Mouse (Mus musculus): ENCODE measurements around the gene Mipep.

DNA sequence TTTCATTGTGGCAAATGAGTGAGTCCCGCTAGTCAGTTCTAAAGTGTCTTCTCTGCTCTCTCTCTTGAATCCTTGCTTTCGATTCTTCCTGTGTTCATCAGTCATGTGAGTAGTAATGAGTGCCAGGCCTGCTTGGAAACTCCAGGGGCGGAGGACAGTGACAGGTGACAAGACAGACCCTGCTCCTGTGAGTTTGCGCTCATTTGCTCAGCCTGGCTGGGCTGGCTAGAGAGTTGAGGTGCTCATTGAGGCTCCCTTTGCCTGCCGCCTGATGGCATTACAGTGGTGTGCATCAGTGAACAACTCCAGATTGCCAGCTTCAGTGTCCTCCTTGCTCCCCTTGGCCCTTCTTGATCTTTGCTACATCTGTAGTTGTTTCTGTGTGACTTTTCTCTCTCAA, 97.7 kb downstream of the Mipep start:
- TF ChIP-seq CTCF (IDR thresholded peaks at IDR 0.05; ENCODE audit: extremely low read depth, insufficient read depth, low read length) (no peak), POLR2A (IDR thresholded peaks at IDR 0.05; ENCODE audit: extremely low read depth, insufficient read depth, low read length) (no peak)

All from cortical plate, adult 2 months (tissue).